Mouse (Mus musculus) ovary, adult 18-20 months (tissue): Measurements from ENCODE around the gene Col4a4.

Source experiments
- DNase-seq: peaks from one replicate; pipeline ENCODE4 v3.0.0; 2022; ENCODE audit warnings: low spot score, mixed read lengths

Col4a4 gene

GRCm38 (mm10) chr1:82475821-82476220 is 110.8 kb downstream of the Col4a4 start:
- DNase-seq, result no peak

GRCm38 (mm10) chr1:82475254-82475653 is 111.4 kb downstream of the Col4a4 start:
- no peak for DNase-seq

- peak; percentile 15 for DNase-seq
These were observed 112.1 kb downstream of the Col4a4 start for GRCm38 (mm10) chr1:82474461-82474961.

DNA sequence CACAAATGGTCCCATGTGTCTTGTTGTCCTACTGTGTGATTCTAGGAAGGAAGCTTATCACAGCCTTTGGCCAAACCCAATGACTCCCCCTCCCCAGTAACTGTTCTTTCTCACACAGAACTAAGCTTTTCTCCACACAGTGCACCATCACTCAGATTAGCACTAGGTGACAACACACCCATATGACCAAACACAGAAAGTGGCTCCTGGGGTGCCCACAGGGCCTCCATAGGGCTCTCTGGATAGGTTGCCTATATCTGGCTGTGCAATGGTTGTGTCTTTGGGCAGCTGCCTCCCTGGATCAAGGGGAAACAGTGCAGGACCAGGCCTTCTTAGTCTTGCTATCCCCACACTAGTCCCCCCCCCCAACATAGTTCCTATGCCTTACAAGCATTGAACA is 113.2 kb downstream of the Col4a4 start:
- no peak for DNase-seq

DNA sequence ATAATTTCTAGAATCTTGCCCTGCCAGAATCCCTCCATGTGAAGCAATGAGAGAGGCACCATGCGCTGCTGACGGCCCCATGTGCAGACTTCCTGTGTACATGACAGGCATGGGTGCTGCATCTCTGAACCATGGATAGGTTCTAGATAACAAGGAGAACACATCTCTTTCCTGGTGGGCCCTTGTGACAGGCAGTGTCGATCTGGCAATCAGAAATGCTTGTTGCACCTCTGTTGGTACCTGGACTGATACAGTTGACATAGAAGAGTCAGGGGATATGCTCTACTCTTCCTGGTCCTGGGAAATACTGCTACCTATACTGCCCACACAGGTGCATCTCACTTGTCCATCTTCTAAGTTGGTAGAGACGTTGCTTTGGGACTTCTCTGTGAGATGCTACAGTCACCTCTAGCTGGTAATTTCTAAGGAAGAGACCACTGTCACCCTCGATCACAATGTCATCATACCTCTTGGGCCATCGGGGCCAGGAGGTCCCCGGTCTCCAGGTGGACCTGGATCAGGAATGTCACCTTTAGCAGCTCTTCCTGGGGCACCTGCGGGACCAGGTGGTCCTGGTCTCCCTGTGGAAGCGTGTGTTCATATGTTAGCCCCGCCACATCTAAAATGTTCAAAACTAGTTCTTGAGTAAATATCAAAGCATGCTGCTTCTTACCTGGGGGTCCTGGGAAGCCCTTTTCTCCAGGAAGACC is 116.0 kb downstream of the Col4a4 start:
- no peak for DNase-seq

GRCm38 (mm10) chr1:82468872-82469271 is 117.8 kb downstream of the Col4a4 start:
- no peak for DNase-seq

DNA sequence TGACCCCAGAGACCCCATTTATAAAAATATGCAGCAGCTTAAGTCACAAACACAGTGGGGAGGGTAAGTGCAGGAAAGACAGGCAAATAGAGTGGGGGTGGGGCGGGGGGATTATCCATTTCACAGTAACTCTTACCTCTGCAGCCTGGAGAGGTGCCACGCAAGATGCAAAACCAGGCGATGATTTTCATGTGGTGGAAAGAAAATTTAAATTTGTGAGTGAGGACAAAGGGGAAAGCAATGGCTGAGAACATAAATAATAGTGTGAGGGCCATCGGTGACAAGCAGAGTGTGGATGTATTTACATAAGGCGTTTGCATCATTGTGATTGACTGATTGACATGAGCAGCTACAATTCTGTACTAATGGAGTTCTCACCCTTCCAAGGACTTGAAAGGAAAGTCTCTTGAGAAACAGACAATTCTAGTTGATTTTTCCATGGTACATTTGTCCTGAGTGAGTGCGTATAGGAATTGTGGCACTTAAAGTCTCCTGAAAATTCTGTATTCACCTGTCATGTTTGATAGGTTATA is 121.3 kb downstream of the Col4a4 start:
- no peak for DNase-seq

GRCm38 (mm10) chr1:82461041-82461440 is 125.6 kb downstream of the Col4a4 start:
- DNase-seq, result no peak

DNA sequence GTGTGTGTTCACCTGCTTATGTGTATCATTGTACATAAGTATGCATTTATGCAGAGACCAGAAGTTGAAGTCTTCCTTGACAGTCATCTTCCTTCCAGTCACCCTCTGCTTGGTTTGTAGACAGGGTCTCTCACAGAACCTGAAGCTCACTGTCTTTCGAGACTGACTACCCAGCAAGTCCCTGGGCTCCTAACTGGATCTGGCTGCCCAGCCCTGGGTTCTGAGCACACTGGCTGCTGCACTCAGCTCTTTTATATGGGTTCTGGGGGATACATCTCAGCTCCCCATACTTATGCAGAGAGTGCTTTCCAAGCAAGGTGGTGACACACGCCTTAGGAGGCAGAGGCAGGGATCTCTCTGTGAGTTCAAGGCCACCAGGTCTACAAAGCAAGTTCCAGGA is 126.7 kb downstream of the Col4a4 start:
- DNase-seq, result no peak

DNA sequence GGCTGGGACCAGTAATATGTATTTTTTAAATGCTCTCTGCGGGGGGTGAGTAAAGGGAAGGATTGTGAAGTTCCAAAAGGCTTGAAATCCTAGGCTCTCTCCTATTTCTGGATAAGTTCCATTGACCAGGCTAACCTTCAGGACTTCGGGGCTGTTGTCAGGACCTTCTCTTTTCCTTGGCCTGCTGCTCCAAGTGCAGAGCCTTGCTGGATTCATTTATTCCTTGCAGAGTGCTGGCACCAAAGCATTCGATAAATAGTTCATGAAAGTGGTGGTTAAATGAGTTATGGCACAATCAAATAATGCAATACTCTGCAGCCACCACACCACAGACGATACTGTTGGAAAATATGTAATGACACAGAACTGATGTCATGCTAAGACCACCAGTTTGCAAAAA is 127.3 kb downstream of the Col4a4 start:
- no peak for DNase-seq

DNA sequence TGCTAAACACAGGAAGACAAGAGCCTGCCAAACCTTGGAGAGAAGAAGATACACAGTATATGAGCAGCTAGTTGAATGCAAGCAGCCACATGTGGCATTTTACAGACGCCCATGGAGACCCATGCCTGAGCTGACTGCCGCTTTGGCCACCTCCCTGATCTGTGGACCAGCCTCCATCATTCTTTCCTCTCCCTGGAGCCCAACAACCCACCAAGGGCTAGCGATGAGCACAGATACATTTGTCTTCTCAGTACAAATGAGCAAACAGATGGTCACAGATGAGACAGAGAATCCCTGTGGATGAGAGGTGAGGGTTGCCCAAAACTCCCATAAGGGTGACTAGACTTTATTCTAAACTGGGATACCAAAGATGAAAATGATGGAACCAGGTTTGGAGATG is 132.6 kb downstream of the Col4a4 start:
- no peak for DNase-seq

- no peak for DNase-seq
These were observed 134.6 kb downstream of the Col4a4 start for GRCm38 (mm10) chr1:82451927-82452651.

DNA sequence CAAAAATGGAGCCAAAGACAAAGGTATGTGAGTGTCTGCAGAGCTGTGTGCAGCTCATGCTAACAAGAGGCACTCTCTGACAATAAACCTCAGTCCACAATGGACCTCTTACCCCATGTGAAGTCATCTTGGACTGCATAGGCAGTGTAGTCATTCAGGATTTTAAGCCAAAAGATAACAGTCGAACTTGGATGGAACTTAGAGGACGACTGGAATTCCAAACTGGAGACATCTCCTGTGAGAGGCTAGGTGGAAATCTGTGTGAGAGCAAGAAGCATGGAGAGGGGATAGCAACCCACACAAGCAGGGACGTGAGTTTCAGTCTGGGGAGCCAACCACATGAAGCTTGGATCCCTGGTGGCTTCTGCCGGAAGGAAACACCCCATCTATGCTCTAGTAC is 136.8 kb downstream of the Col4a4 start:
- DNase-seq, result no peak

DNA sequence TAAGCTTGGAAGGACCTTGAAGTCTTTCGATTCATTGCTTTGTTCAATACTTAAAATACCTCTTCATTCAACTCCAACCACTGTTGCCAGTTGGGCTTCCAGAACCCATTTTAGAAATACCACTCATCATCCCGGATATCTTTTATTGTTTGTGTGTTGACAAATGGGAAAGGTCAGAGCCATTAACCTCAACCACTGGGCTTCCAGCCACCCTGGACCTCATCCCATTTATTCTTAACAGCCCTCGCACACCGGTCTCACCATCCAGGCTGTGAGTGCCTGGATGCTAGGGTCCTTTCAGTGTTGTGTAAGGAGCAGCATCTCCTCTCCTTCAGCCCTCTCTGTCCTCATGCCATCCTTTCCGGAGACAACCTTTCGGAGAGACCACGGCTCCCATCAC is 140.6 kb downstream of the Col4a4 start:
- DNase-seq, result no peak

DNA sequence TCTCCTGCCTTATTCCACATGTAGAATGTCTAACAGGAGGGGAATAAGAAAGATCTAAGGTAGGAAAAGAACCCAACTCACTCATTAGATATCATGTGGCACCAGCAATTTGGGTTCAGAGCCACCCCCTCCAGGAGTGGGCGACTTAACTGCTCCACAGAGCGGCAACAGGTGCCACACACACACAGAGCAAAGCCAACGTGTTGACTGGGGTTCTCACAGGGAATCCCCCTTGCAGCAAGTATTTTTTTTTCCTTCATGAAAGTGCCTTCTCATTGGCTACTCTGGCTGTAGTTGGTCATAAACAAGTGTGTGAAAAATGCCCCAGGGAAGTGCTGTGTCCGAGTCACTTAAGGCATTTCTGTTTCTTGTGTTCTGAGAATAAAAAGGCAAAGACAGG is 143.1 kb downstream of the Col4a4 start:
- DNase-seq, result no peak

GRCm38 (mm10) chr1:82440123-82440522 is 146.5 kb downstream of the Col4a4 start:
- no peak for DNase-seq

DNA sequence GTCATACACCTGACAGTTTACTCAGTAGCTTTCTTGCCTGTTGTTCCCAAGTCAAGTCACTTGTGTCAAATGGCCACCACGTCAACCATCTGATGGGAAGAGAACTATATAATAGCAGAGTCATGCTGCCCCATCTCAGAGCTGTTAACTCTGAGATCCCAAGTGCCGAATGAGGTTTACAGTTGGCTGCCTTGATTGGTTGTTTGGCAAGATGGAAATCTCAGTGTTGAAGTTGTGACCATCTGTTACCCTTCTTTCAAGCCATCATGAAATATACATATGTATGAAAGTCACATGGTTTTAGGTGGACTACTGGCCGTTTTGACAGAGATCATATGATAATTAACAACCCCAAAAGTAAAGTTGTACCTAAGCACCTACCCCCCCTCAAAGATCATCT is 149.4 kb downstream of the Col4a4 start:
- no peak for DNase-seq

DNA sequence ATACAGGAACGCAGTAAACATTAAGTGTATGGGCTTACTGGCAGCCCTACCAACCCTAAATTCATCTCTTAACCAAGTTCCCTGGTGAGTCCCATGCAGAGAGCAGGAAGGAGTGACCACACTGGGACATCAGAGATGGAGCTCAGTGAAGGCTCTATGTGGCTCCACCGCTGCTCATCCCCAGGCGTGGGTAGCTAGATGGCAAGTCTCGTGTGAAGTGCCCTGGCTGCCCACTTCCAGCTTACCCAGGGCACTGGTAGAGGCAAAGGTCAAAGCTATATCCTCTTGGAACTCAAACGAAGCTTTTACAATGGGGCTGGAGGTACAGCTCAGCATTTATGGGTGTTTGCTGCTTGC is 153.0 kb downstream of the Col4a4 start:
- DNase-seq, result no peak

DNA sequence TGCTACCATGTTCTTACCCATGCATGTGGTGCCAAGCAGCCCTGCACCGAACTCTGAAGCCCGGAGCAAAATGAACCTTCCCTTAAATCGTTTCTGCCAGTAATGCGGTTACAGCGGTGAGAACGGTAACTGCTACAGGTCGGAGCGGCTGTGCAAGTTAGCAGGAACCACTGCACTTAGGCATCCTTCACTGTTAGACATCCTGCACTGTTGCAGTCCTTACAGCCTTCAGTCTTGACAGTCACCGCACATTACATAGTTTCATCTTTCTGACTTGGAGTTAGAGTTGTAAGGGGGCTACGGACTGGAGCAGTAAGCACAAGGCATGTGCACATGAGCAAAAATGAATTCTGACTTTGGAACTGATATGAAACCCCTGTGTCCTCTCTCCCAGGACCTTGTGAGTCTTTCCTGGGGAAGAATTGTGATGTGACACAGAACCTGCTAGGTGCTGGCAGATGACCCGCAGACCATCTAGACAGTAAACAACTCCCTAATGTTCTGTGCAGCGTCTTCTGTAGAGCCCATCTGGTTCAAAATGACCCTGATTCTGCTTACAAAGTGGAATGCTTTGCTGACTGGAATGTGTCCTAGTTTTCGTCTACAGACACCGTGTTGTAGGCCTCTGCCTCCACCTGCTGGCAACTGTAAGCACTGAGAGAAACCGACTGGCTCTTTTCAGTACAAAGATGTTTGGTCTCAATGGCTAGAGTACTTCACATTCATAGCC is 153.6 kb downstream of the Col4a4 start:
- DNase-seq, result peak; percentile 25

GRCm38 (mm10) chr1:82429061-82429460 is 157.6 kb downstream of the Col4a4 start:
- peak; percentile 50 for DNase-seq

GRCm38 (mm10) chr1:82427729-82428128 is 158.9 kb downstream of the Col4a4 start:
- DNase-seq, result no peak

DNA sequence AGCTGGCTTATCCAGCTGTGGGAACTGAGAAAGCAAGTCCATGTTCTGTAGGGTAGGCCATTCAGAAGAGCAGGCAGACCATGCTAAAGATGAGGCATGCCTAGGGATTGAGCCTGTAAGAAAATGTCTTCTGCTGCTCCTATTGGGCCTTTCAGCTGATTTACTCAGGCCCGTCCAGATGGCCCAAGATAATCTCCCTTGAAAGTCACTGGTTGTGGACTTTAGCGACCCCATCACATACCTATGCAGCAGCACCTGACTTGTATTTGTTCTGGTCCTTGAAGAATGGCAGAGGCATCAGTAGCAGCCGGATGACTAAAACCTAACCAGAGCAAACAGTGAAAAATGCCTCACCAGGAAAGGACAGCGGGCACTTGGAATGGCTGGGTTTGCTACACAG is 171.0 kb downstream of the Col4a4 start:
- DNase-seq, result no peak
